Comparison of ENCODE assay signal across 11 mouse cellular contexts in the genomic region with DNA sequence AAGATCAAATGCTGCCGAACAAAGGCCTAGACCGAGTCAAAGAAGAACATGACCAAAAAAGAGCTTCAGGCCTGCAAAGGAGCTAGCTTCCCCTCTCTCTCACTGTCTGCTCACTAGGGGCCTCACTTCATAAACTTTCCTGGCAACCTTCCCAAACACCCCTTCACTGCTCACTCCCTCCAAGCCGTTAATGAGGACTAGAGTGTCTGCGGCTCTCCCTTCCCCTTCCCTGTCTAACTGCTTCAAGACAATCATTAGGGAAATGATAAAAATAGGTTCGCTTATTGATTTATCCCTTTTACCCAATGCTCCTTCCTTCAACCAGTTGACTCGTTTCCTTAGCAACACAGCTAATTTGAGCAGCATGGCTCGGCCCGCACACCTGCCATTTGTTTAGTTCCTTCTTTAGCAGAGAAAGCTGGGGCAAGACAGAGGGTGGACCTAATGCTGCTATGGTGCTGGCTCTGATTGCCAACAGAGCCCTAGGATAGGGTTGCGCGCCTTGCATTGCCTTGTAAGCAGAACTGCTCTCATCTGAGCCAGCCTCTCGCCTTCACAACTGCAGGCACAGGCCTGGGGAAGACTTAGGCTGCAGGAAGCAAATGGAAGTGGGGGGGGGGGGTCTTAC.
A peak's percentile ranks its signal among the peaks of the same experiment; 100 is the strongest.
DNase-seq lines count a peak whose midpoint lies in the region; ATAC-seq and TF ChIP-seq lines count a peak whose summit lies in the region.
"Had no signal": no experiment of that assay in that cellular context is flagged by ENCODE, and none has a peak within 500 bp of the region (broad histone marks: within the 10 kb centered on the region; RNA-seq: fewer than 3 reads in every experiment).

No protein-coding gene starts in this region.

- H3K4me2 ChIP-seq in embryonic facial prominence, embryonic 11.5 days (ENCODE audit: low read depth, low read length), result no peak overlapping the region
- H3K4me2 ChIP-seq in hindbrain, embryonic 11.5 days (replicated peaks; ENCODE audit: low read depth, low read length), result no peak overlapping the region
- no peak overlapping the region for H3K4me2 ChIP-seq in midbrain, embryonic 15.5 days
- H3K4me2 ChIP-seq in liver, postnatal 0 days (ENCODE audit: low read depth, low read length), result no peak overlapping the region
- no peak overlapping the region for H3K4me2 ChIP-seq in liver, embryonic 12.5 days
- H3K4me2 ChIP-seq: heart, embryonic 13.5 days had no signal

- H3K4me3 ChIP-seq in embryonic facial prominence, embryonic 11.5 days (ENCODE audit: low read depth, low read length), result no peak overlapping the region
- H3K4me3 ChIP-seq in hindbrain, embryonic 11.5 days (ENCODE audit: low read depth, low read length), result no peak overlapping the region
- H3K4me3 ChIP-seq in midbrain, embryonic 15.5 days, result no peak overlapping the region
- no peak overlapping the region for H3K4me3 ChIP-seq in liver, postnatal 0 days (ENCODE audit: low read depth, low read length)
- H3K4me3 ChIP-seq in liver, embryonic 12.5 days, result no peak overlapping the region
- H3K4me3 ChIP-seq: heart, embryonic 13.5 days had no signal

- H3K4me1 ChIP-seq in embryonic facial prominence, embryonic 11.5 days (ENCODE audit: control insufficient read depth, insufficient read depth, low read length), result no peaks in the 10 kb centered on the region
- H3K4me1 ChIP-seq in hindbrain, embryonic 11.5 days (replicated peaks; ENCODE audit: control insufficient read depth, insufficient read depth, low read length), result no peaks in the 10 kb centered on the region
- H3K4me1 ChIP-seq in midbrain, embryonic 15.5 days, result peaks cover 19% of the 10 kb centered on the region
- no peaks in the 10 kb centered on the region for H3K4me1 ChIP-seq in liver, postnatal 0 days (ENCODE audit: insufficient read depth)
- H3K4me1 ChIP-seq in liver, embryonic 12.5 days, result no peaks in the 10 kb centered on the region

- peak; percentile 24; the same call in 1 of the 2 replicates for ATAC-seq in embryonic facial prominence, embryonic 11.5 days (replicated peaks; ENCODE audit: insufficient number of reproducible peaks, low FRiP score, low TSS enrichment, low read depth)
- no peak for ATAC-seq in hindbrain, embryonic 11.5 days (ENCODE audit: low FRiP score)
- peak; percentile 91 for ATAC-seq in midbrain, embryonic 15.5 days (replicated peaks)
- ATAC-seq in liver, postnatal 0 days, result no peak
- ATAC-seq in liver, embryonic 12.5 days, result no peak

- peak; percentile 68 for DNase-seq in layer of hippocampus, adult 9-11 months
- no peak for DNase-seq in layer of hippocampus, postnatal 14 days (ENCODE audit: low spot score in 2 of 2)
- DNase-seq in embryonic facial prominence, embryonic 11.5 days (ENCODE audit: low spot score), result peak; percentile 54
- no peak for DNase-seq in hindbrain, embryonic 11.5 days (ENCODE audit: low spot score)
- no peak for DNase-seq in liver, postnatal 0 days
- DNase-seq in adrenal gland, adult (ENCODE audit: inconsistent age in 2 of 2, low spot score in 1 of 2), result no peak
- DNase-seq: adrenal gland, adult 8-10 months; lung, postnatal 36 days had no signal

- no peaks in the 10 kb centered on the region for H3K36me3 ChIP-seq in embryonic facial prominence, embryonic 11.5 days (replicated peaks; ENCODE audit: control insufficient read depth, insufficient read depth, low read depth, low read length)
- no peaks in the 10 kb centered on the region for H3K36me3 ChIP-seq in hindbrain, embryonic 11.5 days (ENCODE audit: control insufficient read depth, insufficient read depth, low read length)
- H3K36me3 ChIP-seq in midbrain, embryonic 15.5 days (replicated peaks), result no peaks in the 10 kb centered on the region
- H3K36me3 ChIP-seq in liver, postnatal 0 days (replicated peaks; ENCODE audit: insufficient read depth, low read length), result no peaks in the 10 kb centered on the region
- H3K36me3 ChIP-seq in liver, embryonic 12.5 days, result no peaks in the 10 kb centered on the region
- H3K36me3 ChIP-seq: heart, embryonic 13.5 days had no signal

- H3K27ac ChIP-seq in embryonic facial prominence, embryonic 11.5 days (replicated peaks; ENCODE audit: low read depth, low read length), result no peak overlapping the region
- H3K27ac ChIP-seq in hindbrain, embryonic 11.5 days (ENCODE audit: low read depth, low read length), result 0 out of 2 replicates have a peak overlapping the region, but pooled peaks have one; percentile 47
- H3K27ac ChIP-seq in midbrain, embryonic 15.5 days, result peak overlapping the region; percentile 67
- no peak overlapping the region for H3K27ac ChIP-seq in liver, postnatal 0 days (ENCODE audit: low read depth)
- H3K27ac ChIP-seq in liver, embryonic 12.5 days, result no peak overlapping the region
- H3K27ac ChIP-seq: heart, embryonic 13.5 days had no signal

- H3K27me3 ChIP-seq in embryonic facial prominence, embryonic 11.5 days (ENCODE audit: control insufficient read depth, insufficient read depth, low read length), result no peaks in the 10 kb centered on the region
- no peaks in the 10 kb centered on the region for H3K27me3 ChIP-seq in hindbrain, embryonic 11.5 days (ENCODE audit: control insufficient read depth, insufficient read depth, low read length)
- no peaks in the 10 kb centered on the region for H3K27me3 ChIP-seq in midbrain, embryonic 15.5 days (replicated peaks)
- no peaks in the 10 kb centered on the region for H3K27me3 ChIP-seq in liver, postnatal 0 days (ENCODE audit: insufficient read depth, low read length)
- H3K27me3 ChIP-seq in liver, embryonic 12.5 days (replicated peaks), result no peaks in the 10 kb centered on the region
- H3K27me3 ChIP-seq: heart, embryonic 13.5 days had no signal

- no peaks in the 10 kb centered on the region for H3K9me3 ChIP-seq in embryonic facial prominence, embryonic 11.5 days (replicated peaks; ENCODE audit: control insufficient read depth, low read length)
- no peaks in the 10 kb centered on the region for H3K9me3 ChIP-seq in hindbrain, embryonic 11.5 days (ENCODE audit: control insufficient read depth, low read length)
- H3K9me3 ChIP-seq in midbrain, embryonic 15.5 days, result no peaks in the 10 kb centered on the region
- H3K9me3 ChIP-seq in liver, postnatal 0 days (ENCODE audit: low read length), result no peaks in the 10 kb centered on the region
- no peaks in the 10 kb centered on the region for H3K9me3 ChIP-seq in liver, embryonic 12.5 days (replicated peaks)
- H3K9me3 ChIP-seq: heart, embryonic 13.5 days had no signal

- 70% methylated on average over 11 of the region's 11 CpGs for WGBS in embryonic facial prominence, embryonic 11.5 days
- 80% methylated on average over 11 of the region's 11 CpGs for WGBS in hindbrain, embryonic 11.5 days
- WGBS in midbrain, embryonic 15.5 days, result 49% methylated on average over 11 of the region's 11 CpGs
- 50% methylated on average over 11 of the region's 11 CpGs for WGBS in liver, postnatal 0 days (ENCODE audit: insufficient replicate concordance)
- WGBS in liver, embryonic 12.5 days (ENCODE audit: insufficient replicate concordance), result 63% methylated on average over 11 of the region's 11 CpGs

- no peak for TF ChIP-seq CTCF in liver, postnatal 0 days (IDR thresholded peaks at IDR 0.05; ENCODE audit: low read depth)

- H3K9ac ChIP-seq in embryonic facial prominence, embryonic 11.5 days (replicated peaks; ENCODE audit: low read length), result no peak overlapping the region
- no peak overlapping the region for H3K9ac ChIP-seq in hindbrain, embryonic 11.5 days (ENCODE audit: low read depth, low read length)
- H3K9ac ChIP-seq in midbrain, embryonic 15.5 days, result no peak overlapping the region
- H3K9ac ChIP-seq in liver, postnatal 0 days (replicated peaks), result no peak overlapping the region
- H3K9ac ChIP-seq in liver, embryonic 12.5 days, result no peak overlapping the region
- H3K9ac ChIP-seq: heart, embryonic 13.5 days had no signal

- TF ChIP-seq EP300 in liver, postnatal 0 days (IDR thresholded peaks at IDR 0.05; ENCODE audit: low read depth), result no peak

Comparison
In these comparisons a context has a peak if more than half of its experiments do, and no peak if none do; other contexts are left out.
1. DNase-seq: peak in layer of hippocampus, adult 9-11 months (single experiment) and embryonic facial prominence, embryonic 11.5 days (single experiment); none in layer of hippocampus, postnatal 14 days (0 of 2), hindbrain, embryonic 11.5 days (single experiment), liver, postnatal 0 days (single experiment) and adrenal gland, adult (0 of 2).
2. ATAC-seq: peak in embryonic facial prominence, embryonic 11.5 days (single experiment) and midbrain, embryonic 15.5 days (single experiment); none in hindbrain, embryonic 11.5 days (single experiment), liver, postnatal 0 days (single experiment) and liver, embryonic 12.5 days (single experiment).
3. H3K27ac ChIP-seq: peak in hindbrain, embryonic 11.5 days (single experiment) and midbrain, embryonic 15.5 days (single experiment); none in embryonic facial prominence, embryonic 11.5 days (single experiment), liver, postnatal 0 days (single experiment) and liver, embryonic 12.5 days (single experiment).